Mouse (Mus musculus) midbrain, embryonic 12.5 days (tissue): ENCODE results near the gene Chrdl2. TPM values are rescaled to one million over a fixed set of nuclear protein-coding genes. Genes with fewer than 3 reads are reported as not detected.

Source experiments
- ATAC-seq: fragments of 200-750 bp; cut with Nextera tagmentation; 2 replicates; pipeline ENCODE4 v1.8.0; 2017; ENCODE audit warnings: low read depth, moderate TSS enrichment, moderate library complexity; ENCODE audit not compliant: low FRiP score
- H3K27ac ChIP-seq: fragments of 300-500 bp; sonication (generic); replicated peaks from 2 replicates; pipeline ENCODE4 v1.5.1; 2016; ENCODE audit warnings: mild to moderate bottlenecking
- H3K27me3 ChIP-seq: fragments of 300-500 bp; sonication (generic); 2 replicates; pipeline ENCODE4 v1.6.1; 2016; ENCODE audit warnings: mild to moderate bottlenecking
- H3K36me3 ChIP-seq: fragments of 300-500 bp; sonication (generic); 2 replicates; pipeline ENCODE4 v1.6.1; 2016
- H3K4me1 ChIP-seq: fragments of 300-500 bp; sonication (generic); 2 replicates; pipeline ENCODE4 v1.6.1; 2016
- H3K4me2 ChIP-seq: fragments of 300-500 bp; sonication (generic); replicated peaks from 2 replicates; pipeline ENCODE4 v1.6.1; 2016; ENCODE audit warnings: mild to moderate bottlenecking, moderate library complexity
- H3K4me3 ChIP-seq: fragments of 300-500 bp; sonication (generic); 2 replicates; pipeline ENCODE4 v1.5.1; 2016; ENCODE audit warnings: mild to moderate bottlenecking
- H3K9ac ChIP-seq: fragments of 300-500 bp; sonication (generic); replicated peaks from 2 replicates; pipeline ENCODE4 v1.6.1; 2016; ENCODE audit warnings: mild to moderate bottlenecking, moderate library complexity
- H3K9me3 ChIP-seq: fragments of 300-500 bp; sonication (generic); 2 replicates; pipeline ENCODE4 v1.6.1; 2016; ENCODE audit warnings: mild to moderate bottlenecking
- WGBS: fragments of 180-500 bp; shearing (Covaris S2); methylation state at CpG from one replicate; pipeline ENCODE4 v1.1.7; 2016; 5-methylcytosine and 5-hydroxymethylcytosine counted together
- polyA plus RNA-seq: library from polyadenylated mRNA; unstranded; fragments of >200 nt; fragmentation: Nextera tagmentation; extraction: Ambion mirVana; gene quantifications from 2 replicates; pipeline ENCODE4 v1.2.1, GENCODE M21; 2016

The Chrdl2 gene
- polyA plus RNA-seq, 1 experiment from 2014 or later = not detected

DNA sequence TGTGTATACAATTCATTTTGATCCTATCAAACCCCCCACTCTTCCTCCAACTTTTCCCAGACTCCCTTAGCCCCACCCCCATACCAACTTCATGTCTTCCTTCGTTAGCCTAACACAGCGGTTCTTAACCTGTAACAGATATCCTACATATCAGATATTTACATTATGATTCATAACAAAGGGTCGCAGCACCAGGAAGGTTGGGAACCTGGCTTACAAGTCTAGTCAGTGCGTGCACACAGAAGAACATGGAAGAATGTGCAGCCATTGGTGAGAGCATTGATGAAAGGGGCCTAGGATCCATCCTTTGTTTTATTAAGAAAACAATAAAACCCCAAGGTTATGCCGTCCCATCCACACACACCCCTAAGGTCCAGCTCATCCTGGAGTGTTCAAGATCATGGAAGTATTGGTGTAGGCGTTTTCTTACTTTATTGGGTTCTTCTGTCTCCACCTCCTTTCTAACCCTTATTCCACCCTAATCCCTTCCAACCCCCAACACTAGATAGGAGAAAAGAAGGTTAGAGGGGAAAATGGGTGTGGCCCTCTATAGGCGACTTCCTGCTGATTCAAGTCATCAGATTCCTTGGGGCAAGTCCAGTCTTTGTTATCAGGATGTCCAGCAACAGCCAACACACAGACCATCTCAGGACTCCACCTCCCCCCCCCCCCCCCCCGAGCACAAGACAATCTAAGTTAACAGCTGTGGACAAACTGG lies 14.8 kb upstream of the Chrdl2 start:
- 85% methylated on average over 8 of the region's 8 CpGs for WGBS

DNA sequence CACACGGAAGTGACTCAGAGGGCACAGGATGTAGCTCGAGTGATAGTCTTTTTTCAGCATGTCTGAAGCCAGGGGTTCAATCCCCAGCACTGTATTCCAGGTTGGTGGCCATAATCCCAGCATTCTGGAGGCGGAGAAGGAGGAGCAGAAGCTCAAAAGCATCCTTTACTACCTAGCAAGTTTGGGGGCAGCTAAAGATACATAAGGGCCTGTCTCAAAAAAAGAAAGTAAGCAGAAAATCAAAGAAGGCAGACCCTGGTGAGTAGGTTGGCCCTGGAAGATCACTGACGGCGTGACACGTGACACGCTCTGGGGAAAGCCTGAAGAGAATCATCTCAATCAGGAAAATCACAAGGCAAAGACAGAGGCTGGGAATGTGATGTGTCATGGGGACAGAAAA lies 12.8 kb upstream of the Chrdl2 start:
- H3K27me3 ChIP-seq = no peaks in the 10 kb centered on the region
- ATAC-seq = no peak
- no peak overlapping the region for H3K9ac ChIP-seq
- H3K4me2 ChIP-seq = no peak overlapping the region
- H3K9me3 ChIP-seq = no peaks in the 10 kb centered on the region
- H3K27ac ChIP-seq = no peak overlapping the region
- WGBS = 87% methylated on average over 7 of the region's 7 CpGs
- no peaks in the 10 kb centered on the region for H3K36me3 ChIP-seq
- no peaks in the 10 kb centered on the region for H3K4me1 ChIP-seq
- no peak overlapping the region for H3K4me3 ChIP-seq

More for the DNA sequence above, 14.8 kb upstream of the Chrdl2 start:
- Histone ChIP-seq H3K9ac (no peak overlapping the region), H3K27me3 (no peaks in the 10 kb centered on the region), H3K27ac (no peak overlapping the region), H3K9me3 (no peaks in the 10 kb centered on the region), H3K4me2 (no peak overlapping the region), H3K36me3 (no peaks in the 10 kb centered on the region), H3K4me1 (no peaks in the 10 kb centered on the region), H3K4me3 (no peak overlapping the region)
- ATAC-seq = no peak

DNA sequence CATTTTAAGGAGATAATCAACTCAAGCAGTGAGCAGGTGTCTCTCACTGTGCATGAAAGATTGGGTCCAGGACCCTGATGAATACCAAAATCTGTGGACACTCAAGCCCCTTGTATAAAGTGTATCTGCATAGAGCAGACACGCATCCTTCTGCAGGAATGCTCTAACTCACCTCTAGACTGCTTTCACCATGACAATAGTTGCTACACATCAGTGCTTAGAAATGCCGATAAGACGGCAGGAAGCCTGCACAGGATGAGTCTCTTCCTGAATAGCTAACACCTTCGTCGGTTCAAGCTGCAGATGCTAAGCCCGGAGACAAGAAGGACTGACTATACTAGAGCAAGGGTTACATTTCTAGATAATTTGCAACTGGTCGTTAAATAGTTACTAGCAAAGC lies 10.8 kb upstream of the Chrdl2 start:
- Histone ChIP-seq H3K9me3 (no peaks in the 10 kb centered on the region), H3K4me1 (no peaks in the 10 kb centered on the region), H3K36me3 (no peaks in the 10 kb centered on the region), H3K27ac (no peak overlapping the region), H3K27me3 (peaks cover 7% of the 10 kb centered on the region; the same call in 1 of the 2 replicates), H3K9ac (no peak overlapping the region), H3K4me3 (no peak overlapping the region), H3K4me2 (no peak overlapping the region)
- WGBS = 80% methylated on average over 7 of the region's 7 CpGs
- ATAC-seq = no peak

DNA sequence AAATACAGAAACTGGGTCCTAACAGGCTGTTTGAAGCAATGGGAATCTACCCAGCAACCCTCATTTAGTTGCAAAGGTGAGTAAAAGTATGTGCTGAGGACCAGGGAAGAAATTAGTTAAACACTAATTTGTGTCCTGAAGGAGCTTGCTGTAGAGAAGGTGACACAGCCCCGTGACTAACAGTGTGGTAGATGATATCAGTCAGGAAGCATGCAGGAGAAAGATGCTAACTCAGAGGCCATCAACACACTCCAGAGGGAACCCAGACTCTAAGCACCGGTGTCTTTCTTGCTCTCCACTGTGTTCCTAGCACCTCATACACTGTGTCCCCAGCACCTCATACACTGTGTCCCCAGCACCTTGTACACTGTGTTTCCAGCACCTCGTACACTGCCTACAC lies 7.3 kb upstream of the Chrdl2 start:
- 93% methylated on average over 3 of the region's 3 CpGs for WGBS
- H3K27ac ChIP-seq = no peak overlapping the region
- ATAC-seq = no peak

DNA sequence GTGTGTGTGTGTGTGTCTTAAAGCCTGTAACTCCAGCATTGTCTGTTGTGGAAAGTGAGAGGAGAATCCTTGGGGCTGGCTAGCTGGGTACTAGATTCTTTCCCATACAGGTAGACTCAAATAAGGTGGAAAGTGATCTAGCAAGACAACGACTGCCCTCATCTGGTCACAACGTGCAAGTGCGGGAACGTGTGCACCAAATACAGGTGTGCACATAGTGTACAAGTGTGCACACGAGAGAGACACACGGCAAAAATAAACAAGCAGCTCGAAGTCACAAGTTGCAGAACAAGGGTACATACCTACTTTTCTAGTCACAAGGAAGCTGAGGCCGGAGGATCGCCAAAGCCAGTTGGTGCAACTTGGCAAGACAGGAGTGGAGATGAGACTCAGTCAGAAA lies 2.2 kb upstream of the Chrdl2 start:
- Histone ChIP-seq H3K27ac (no peak overlapping the region), H3K4me3 (no peak overlapping the region), H3K4me2 (no peak overlapping the region), H3K27me3 (peaks cover 63% of the 10 kb centered on the region), H3K9ac (no peak overlapping the region), H3K9me3 (no peaks in the 10 kb centered on the region), H3K36me3 (no peaks in the 10 kb centered on the region), H3K4me1 (peaks cover 11% of the 10 kb centered on the region)
- ATAC-seq = no peak
- WGBS = 57% methylated on average over 9 of the region's 9 CpGs

More for the DNA sequence above, 7.3 kb upstream of the Chrdl2 start:
- no peaks in the 10 kb centered on the region for H3K36me3 ChIP-seq
- H3K4me1 ChIP-seq = no peaks in the 10 kb centered on the region
- H3K27me3 ChIP-seq = peaks cover 13% of the 10 kb centered on the region
- no peak overlapping the region for H3K4me3 ChIP-seq
- no peak overlapping the region for H3K4me2 ChIP-seq
- no peaks in the 10 kb centered on the region for H3K9me3 ChIP-seq
- no peak overlapping the region for H3K9ac ChIP-seq

DNA sequence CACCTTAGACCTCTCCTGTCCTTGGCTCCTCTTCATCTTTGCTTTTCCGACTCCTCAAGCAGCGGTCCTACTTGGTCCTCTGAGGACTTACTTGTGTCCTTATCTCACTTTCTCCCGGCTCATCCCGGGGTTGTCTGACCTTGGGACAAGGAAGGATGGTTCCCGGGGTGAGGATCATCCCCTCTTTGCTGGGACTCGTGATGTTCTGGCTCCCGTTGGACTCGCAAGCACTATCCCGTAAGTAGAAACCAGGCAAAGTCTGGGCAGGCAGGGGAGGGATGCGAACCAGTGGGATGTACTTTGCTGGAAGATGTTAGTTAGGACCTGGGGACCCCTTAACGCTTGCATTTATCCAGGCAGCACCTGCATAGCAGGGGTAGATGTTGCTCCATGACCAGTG lies 439 bp downstream of the Chrdl2 start:
- Histone ChIP-seq H3K36me3 (no peaks in the 10 kb centered on the region), H3K27me3 (peaks cover 71% of the 10 kb centered on the region)
- 6% methylated on average over 11 of the region's 11 CpGs for WGBS

DNA sequence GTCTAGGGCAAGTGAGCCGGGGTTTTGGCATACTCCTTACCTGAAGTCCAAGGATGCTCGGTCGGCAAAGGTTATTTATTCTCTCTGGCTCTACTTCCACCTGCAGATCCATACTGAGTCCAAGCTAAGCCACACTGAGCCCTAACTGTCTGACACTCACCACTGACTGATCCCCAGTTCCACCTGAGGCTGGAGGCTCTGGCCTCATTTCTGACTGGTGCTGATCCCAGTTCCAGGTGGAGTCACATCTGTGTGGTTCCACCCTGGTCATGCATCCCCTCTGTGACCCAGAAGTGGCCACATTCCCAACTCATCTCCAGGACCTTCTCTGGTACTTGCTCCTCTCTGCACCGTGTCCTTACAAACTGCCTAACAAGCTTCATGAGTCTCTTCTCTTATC lies 2.8 kb downstream of the Chrdl2 start:
- Histone ChIP-seq H3K4me2 (no peak overlapping the region), H3K27ac (no peak overlapping the region), H3K4me3 (no peak overlapping the region), H3K36me3 (no peaks in the 10 kb centered on the region), H3K4me1 (peaks cover 11% of the 10 kb centered on the region), H3K27me3 (peaks cover 64% of the 10 kb centered on the region), H3K9me3 (no peaks in the 10 kb centered on the region), H3K9ac (no peak overlapping the region)
- ATAC-seq = no peak
- 94% methylated on average over 4 of the region's 4 CpGs for WGBS

More for the DNA sequence above, 439 bp downstream of the Chrdl2 start:
- Histone ChIP-seq H3K9me3 (no peaks in the 10 kb centered on the region), H3K4me2 (peak overlapping the region; percentile 78), H3K27ac (no peak overlapping the region), H3K9ac (peak overlapping the region; percentile 45; the same call in 1 of the 2 replicates), H3K4me3 (peak overlapping the region; percentile 46), H3K4me1 (peaks cover 11% of the 10 kb centered on the region)
- no peak for ATAC-seq

DNA sequence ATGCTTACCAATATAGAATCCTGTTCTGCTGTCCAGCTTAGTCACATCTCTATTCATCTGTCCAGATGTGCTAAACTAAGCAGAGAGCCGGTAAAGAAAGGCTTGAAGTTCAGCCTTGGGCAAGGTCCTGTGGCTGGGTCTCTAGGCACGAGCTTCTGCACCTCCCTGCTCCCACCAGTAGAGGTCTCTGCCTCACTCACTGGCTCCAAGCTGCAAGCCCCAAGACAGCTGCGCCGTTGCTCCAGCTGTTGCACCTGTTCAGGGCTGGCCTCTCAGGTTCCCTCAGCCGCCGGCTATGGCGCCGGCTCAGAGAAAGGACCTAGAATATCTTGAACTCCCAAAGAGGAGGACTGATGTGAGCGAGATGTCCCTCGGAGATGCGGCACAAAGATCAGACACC lies 3.7 kb downstream of the Chrdl2 start:
- H3K27ac ChIP-seq = no peak overlapping the region

DNA sequence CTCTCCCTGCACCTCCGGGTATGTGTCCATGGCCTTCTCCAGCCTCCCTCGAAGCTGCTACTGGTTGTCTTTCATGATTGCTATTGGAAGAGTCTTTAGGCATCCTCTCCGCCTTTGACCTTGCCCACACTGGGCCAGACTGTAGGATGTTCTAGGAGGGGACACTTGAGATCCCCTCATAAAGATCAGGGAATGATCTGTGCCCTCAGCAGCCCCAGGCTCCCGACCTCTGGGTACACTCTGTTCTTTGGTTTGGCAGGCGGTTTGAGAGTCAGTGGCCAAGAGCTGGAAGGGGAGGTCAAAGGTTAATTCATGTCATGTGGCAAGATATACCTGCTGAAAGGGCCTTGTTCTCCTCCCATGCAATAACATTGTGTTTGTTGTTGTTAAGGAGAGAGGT lies 4.7 kb downstream of the Chrdl2 start:
- H3K4me1 ChIP-seq = peaks cover 6% of the 10 kb centered on the region
- H3K4me3 ChIP-seq = no peak overlapping the region
- H3K4me2 ChIP-seq = no peak overlapping the region
- H3K27ac ChIP-seq = no peak overlapping the region
- H3K9me3 ChIP-seq = no peaks in the 10 kb centered on the region
- ATAC-seq = no peak
- 62% methylated on average over 5 of the region's 5 CpGs for WGBS
- H3K36me3 ChIP-seq = no peaks in the 10 kb centered on the region
- H3K9ac ChIP-seq = no peak overlapping the region
- peaks cover 45% of the 10 kb centered on the region for H3K27me3 ChIP-seq

More for the DNA sequence above, 3.7 kb downstream of the Chrdl2 start:
- Histone ChIP-seq H3K27me3 (peaks cover 56% of the 10 kb centered on the region), H3K4me2 (no peak overlapping the region), H3K9me3 (no peaks in the 10 kb centered on the region), H3K9ac (no peak overlapping the region), H3K4me3 (no peak overlapping the region), H3K36me3 (no peaks in the 10 kb centered on the region), H3K4me1 (peaks cover 11% of the 10 kb centered on the region)
- 0 out of 2 replicates have a peak, but pooled peaks have one; percentile 34 for ATAC-seq
- WGBS = 13% methylated on average over 11 of the region's 11 CpGs

DNA sequence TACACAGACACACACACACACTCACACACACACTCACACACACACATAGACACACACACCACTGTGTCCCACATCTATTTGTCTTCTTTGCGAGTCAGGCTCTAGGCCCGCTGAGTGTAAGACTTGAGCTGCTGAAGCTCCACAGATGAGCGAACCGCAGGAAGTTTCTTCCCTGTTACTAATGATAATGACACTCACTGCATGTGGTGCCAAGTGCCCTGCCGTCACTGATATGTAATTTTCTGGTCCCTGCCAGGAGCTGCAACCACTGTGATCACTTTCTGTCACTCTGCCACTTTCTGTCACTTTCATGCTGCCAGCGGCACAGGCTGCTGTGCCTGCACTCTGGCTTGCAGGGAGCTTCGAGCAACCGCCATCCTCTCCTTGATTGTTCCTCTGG lies 6.1 kb downstream of the Chrdl2 start:
- Histone ChIP-seq H3K9me3 (no peaks in the 10 kb centered on the region), H3K4me3 (no peak overlapping the region), H3K27ac (no peak overlapping the region), H3K27me3 (peaks cover 31% of the 10 kb centered on the region), H3K4me1 (no peaks in the 10 kb centered on the region), H3K4me2 (no peak overlapping the region), H3K9ac (no peak overlapping the region), H3K36me3 (no peaks in the 10 kb centered on the region)
- WGBS = 73% methylated on average over 8 of the region's 8 CpGs
- no peak for ATAC-seq

DNA sequence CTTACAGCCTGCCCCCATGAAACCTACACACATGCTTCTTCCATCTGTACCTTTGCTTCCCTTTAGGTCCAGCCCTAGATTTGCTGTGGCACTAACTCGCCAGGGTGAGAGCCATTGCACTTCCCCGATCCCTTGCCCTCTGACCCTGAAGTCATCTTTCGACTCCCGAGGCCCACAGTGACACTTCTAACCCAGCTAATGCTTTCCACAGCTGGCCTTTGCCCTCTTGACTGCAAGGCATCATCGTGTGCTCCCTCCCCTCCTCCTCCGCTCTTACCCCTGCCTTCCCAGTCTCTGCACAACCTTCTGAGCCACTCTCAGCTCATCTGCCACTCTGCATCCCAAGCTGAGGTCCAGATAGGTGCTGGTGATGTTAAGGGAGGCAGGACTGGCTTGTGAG lies 6.5 kb downstream of the Chrdl2 start:
- ATAC-seq = no peak
- no peak overlapping the region for H3K4me2 ChIP-seq
- H3K9ac ChIP-seq = no peak overlapping the region
- H3K27me3 ChIP-seq = peaks cover 27% of the 10 kb centered on the region
- no peak overlapping the region for H3K4me3 ChIP-seq
- H3K9me3 ChIP-seq = no peaks in the 10 kb centered on the region
- no peaks in the 10 kb centered on the region for H3K36me3 ChIP-seq
- no peak overlapping the region for H3K27ac ChIP-seq
- WGBS = 51% methylated on average over 6 of the region's 6 CpGs
- H3K4me1 ChIP-seq = no peaks in the 10 kb centered on the region

DNA sequence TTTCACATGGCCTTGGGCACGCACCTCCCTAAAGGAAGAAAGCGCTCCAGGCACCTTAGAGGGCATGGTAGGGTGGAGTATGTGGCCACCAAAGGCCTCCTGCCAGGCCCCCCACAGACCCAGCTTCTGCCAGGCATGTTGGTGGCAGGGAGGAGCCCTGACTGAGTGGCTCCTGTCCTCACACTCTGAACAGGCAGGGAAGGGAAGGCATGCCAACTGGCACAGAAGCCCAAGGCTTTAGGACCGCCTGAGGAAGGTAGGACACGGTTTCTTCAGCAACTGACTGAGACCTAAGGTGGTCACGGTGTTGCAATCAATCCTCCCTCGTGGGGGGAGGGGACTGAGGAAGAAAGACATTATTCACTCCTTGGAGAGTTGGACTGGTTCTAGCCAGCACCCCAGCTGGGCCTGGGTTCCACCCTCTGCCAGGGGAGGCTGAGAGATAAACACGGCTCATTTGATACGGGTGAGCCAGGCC lies 8.2 kb downstream of the Chrdl2 start:
- Histone ChIP-seq H3K27me3 (peaks cover 10% of the 10 kb centered on the region), H3K4me2 (no peak overlapping the region), H3K36me3 (no peaks in the 10 kb centered on the region), H3K9me3 (no peaks in the 10 kb centered on the region), H3K4me3 (no peak overlapping the region), H3K9ac (no peak overlapping the region), H3K4me1 (no peaks in the 10 kb centered on the region), H3K27ac (no peak overlapping the region)
- ATAC-seq = no peak
- WGBS = 73% methylated on average over 8 of the region's 8 CpGs

DNA sequence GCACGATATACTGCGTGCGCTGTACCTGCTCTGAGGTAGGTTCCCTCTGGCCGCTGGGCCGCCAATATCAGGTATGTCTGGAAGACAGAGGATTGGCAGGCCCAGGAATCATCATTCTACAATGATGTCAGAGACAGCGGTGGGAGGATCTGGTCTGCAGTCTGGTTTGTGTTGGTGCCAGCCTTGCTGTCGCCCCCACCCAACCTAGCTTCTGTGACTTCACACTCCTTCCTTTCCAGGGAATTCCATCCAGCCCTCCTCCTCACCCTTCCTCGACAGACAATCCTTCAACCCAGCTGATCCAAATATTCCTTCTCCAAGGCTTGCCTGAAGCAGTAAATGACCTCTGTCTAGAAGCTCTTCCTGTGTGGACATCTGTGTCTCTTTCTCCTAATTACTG lies 11.1 kb downstream of the Chrdl2 start:
- H3K4me1 ChIP-seq = no peaks in the 10 kb centered on the region
- no peaks in the 10 kb centered on the region for H3K36me3 ChIP-seq
- H3K9ac ChIP-seq = no peak overlapping the region
- H3K27ac ChIP-seq = no peak overlapping the region
- no peak for ATAC-seq
- H3K9me3 ChIP-seq = no peaks in the 10 kb centered on the region
- H3K4me2 ChIP-seq = no peak overlapping the region
- H3K4me3 ChIP-seq = no peak overlapping the region
- no peaks in the 10 kb centered on the region for H3K27me3 ChIP-seq
- WGBS = 96% methylated on average over 8 of the region's 8 CpGs
